Mouse (Mus musculus) small intestine, adult 2 months (tissue): ENCODE measurements around the gene Dgkq.

Experiments
- CTCF ChIP-seq: fragments of 200-500 bp; IDR thresholded peaks from 2 replicates; pipeline ENCODE4 v1.5.1; 2012; ENCODE audit warnings: low read depth, mild to moderate bottlenecking, control low read depth, inconsistent platforms, low read length, moderate library complexity, mixed read lengths; ENCODE audit not compliant: insufficient replicate concordance, insufficient read length; ENCODE audit errors: extremely low read depth
- POLR2A ChIP-seq: fragments of 200-500 bp; IDR thresholded peaks from 2 replicates; pipeline ENCODE4 v1.6.1; 2012; ENCODE audit warnings: low read depth, mild to moderate bottlenecking, control low read depth, inconsistent platforms, low read length, moderate library complexity

DNA sequence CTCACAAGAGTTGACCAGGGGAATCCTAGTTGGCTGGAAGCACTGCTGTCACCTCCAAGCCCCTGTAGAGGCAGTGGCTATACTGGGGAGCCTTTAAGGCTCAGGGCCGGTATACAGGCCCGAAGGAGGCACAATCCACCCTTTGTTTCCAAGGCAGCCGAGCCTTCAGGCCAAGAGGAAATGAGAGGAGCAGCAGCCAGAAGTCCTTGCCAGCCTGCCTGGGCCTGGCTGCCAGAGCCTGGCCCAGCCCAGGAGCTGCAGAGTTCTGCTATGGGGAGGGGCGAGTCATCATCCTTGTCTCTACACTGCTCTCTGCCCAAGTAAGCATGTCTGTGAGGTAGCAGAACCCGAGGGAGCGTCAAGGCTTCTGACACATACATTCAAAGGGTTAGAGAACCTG lies 44.7 kb upstream of the Dgkq start:
- TF ChIP-seq CTCF = no peak
- TF ChIP-seq POLR2A = no peak
